Mouse (Mus musculus): ENCODE measurements around the gene Igfbp7. TPM values are rescaled to one million over a fixed set of nuclear protein-coding genes. Genes with fewer than 3 reads are reported as not detected.

The Igfbp7 gene
- polyA plus RNA-seq, 1 experiment from 2014 or later: 19.4 TPM

GRCm38 (mm10) chr5:77386596-77387413 is 21.0 kb downstream of the Igfbp7 start:
- WGBS: 78% methylated on average over 10 of the region's 10 CpGs
- Histone ChIP-seq H3K27me3 (ENCODE audit: control insufficient read depth, insufficient read depth, low read length) (no peaks in the 10 kb centered on the region), H3K9me3 (ENCODE audit: control insufficient read depth, low read length) (no peaks in the 10 kb centered on the region), H3K4me2 (ENCODE audit: low read depth) (no peak overlapping the region), H3K27ac (ENCODE audit: low read depth, low read length) (no peak overlapping the region), H3K36me3 (ENCODE audit: control insufficient read depth, insufficient read depth, low read length) (no peaks in the 10 kb centered on the region), H3K9ac (ENCODE audit: low read length) (no peak overlapping the region), H3K4me1 (ENCODE audit: control insufficient read depth, insufficient read depth, low read length) (no peaks in the 10 kb centered on the region), H3K4me3 (ENCODE audit: low read depth, low read length) (no peak overlapping the region)
- ATAC-seq (ENCODE audit: insufficient read depth, low FRiP score, low TSS enrichment) (no peak), DNase-seq (ENCODE audit: low spot score) (no peak)

- H3K9me3 ChIP-seq (ENCODE audit: control insufficient read depth, low read length): no peaks in the 10 kb centered on the region
- no peak overlapping the region for H3K4me3 ChIP-seq (ENCODE audit: low read depth, low read length)
- no peak overlapping the region for H3K4me2 ChIP-seq (ENCODE audit: low read depth)
- no peak overlapping the region for H3K9ac ChIP-seq (ENCODE audit: low read length)
- no peaks in the 10 kb centered on the region for H3K4me1 ChIP-seq (ENCODE audit: control insufficient read depth, insufficient read depth, low read length)
- no peak for DNase-seq (ENCODE audit: low spot score)
- 89% methylated on average over 6 of the region's 6 CpGs for WGBS
- no peak for ATAC-seq (ENCODE audit: insufficient read depth, low FRiP score, low TSS enrichment)
- H3K27ac ChIP-seq (ENCODE audit: low read depth, low read length): no peak overlapping the region
- H3K27me3 ChIP-seq (ENCODE audit: control insufficient read depth, insufficient read depth, low read length): no peaks in the 10 kb centered on the region
- H3K36me3 ChIP-seq (ENCODE audit: control insufficient read depth, insufficient read depth, low read length): no peaks in the 10 kb centered on the region
These were observed 21.8 kb downstream of the Igfbp7 start for GRCm38 (mm10) chr5:77385900-77386595.

GRCm38 (mm10) chr5:77385221-77385620 is 22.6 kb downstream of the Igfbp7 start:
- Histone ChIP-seq H3K4me1 (ENCODE audit: control insufficient read depth, insufficient read depth, low read length) (no peaks in the 10 kb centered on the region), H3K9me3 (ENCODE audit: control insufficient read depth, low read length) (no peaks in the 10 kb centered on the region), H3K9ac (ENCODE audit: low read length) (no peak overlapping the region), H3K36me3 (ENCODE audit: control insufficient read depth, insufficient read depth, low read length) (no peaks in the 10 kb centered on the region), H3K4me2 (ENCODE audit: low read depth) (no peak overlapping the region), H3K27ac (ENCODE audit: low read depth, low read length) (no peak overlapping the region), H3K27me3 (ENCODE audit: control insufficient read depth, insufficient read depth, low read length) (no peaks in the 10 kb centered on the region), H3K4me3 (ENCODE audit: low read depth, low read length) (no peak overlapping the region)
- no peak for DNase-seq (ENCODE audit: low spot score)
- no peak for ATAC-seq (ENCODE audit: insufficient read depth, low FRiP score, low TSS enrichment)
- WGBS: 75% methylated on average over 5 of the region's 5 CpGs

GRCm38 (mm10) chr5:77384724-77385123 is 23.1 kb downstream of the Igfbp7 start:
- DNase-seq (ENCODE audit: low spot score): no peak
- no peaks in the 10 kb centered on the region for H3K4me1 ChIP-seq (ENCODE audit: control insufficient read depth, insufficient read depth, low read length)
- no peaks in the 10 kb centered on the region for H3K27me3 ChIP-seq (ENCODE audit: control insufficient read depth, insufficient read depth, low read length)
- WGBS: 66% methylated on average over 9 of the region's 9 CpGs
- H3K9me3 ChIP-seq (ENCODE audit: control insufficient read depth, low read length): no peaks in the 10 kb centered on the region
- H3K9ac ChIP-seq (ENCODE audit: low read length): no peak overlapping the region
- no peaks in the 10 kb centered on the region for H3K36me3 ChIP-seq (ENCODE audit: control insufficient read depth, insufficient read depth, low read length)
- H3K4me3 ChIP-seq (ENCODE audit: low read depth, low read length): no peak overlapping the region
- no peak overlapping the region for H3K4me2 ChIP-seq (ENCODE audit: low read depth)
- H3K27ac ChIP-seq (ENCODE audit: low read depth, low read length): no peak overlapping the region
- ATAC-seq (ENCODE audit: insufficient read depth, low FRiP score, low TSS enrichment): no peak

- Histone ChIP-seq H3K9me3 (ENCODE audit: control insufficient read depth, low read length) (no peaks in the 10 kb centered on the region), H3K4me1 (ENCODE audit: control insufficient read depth, insufficient read depth, low read length) (no peaks in the 10 kb centered on the region), H3K27me3 (ENCODE audit: control insufficient read depth, insufficient read depth, low read length) (no peaks in the 10 kb centered on the region), H3K27ac (ENCODE audit: low read depth, low read length) (no peak overlapping the region), H3K9ac (ENCODE audit: low read length) (no peak overlapping the region), H3K4me2 (ENCODE audit: low read depth) (no peak overlapping the region), H3K4me3 (ENCODE audit: low read depth, low read length) (no peak overlapping the region), H3K36me3 (ENCODE audit: control insufficient read depth, insufficient read depth, low read length) (no peaks in the 10 kb centered on the region)
- 92% methylated on average over 5 of the region's 5 CpGs for WGBS
- no peak for ATAC-seq (ENCODE audit: insufficient read depth, low FRiP score, low TSS enrichment)
- DNase-seq (ENCODE audit: low spot score): no peak
These were observed 23.9 kb downstream of the Igfbp7 start for GRCm38 (mm10) chr5:77383799-77384554.

GRCm38 (mm10) chr5:77381686-77382085 is 26.2 kb downstream of the Igfbp7 start:
- Histone ChIP-seq H3K36me3 (ENCODE audit: control insufficient read depth, insufficient read depth, low read length) (no peaks in the 10 kb centered on the region), H3K9me3 (ENCODE audit: control insufficient read depth, low read length) (no peaks in the 10 kb centered on the region), H3K9ac (ENCODE audit: low read length) (no peak overlapping the region), H3K27ac (ENCODE audit: low read depth, low read length) (no peak overlapping the region), H3K27me3 (ENCODE audit: control insufficient read depth, insufficient read depth, low read length) (no peaks in the 10 kb centered on the region), H3K4me2 (ENCODE audit: low read depth) (no peak overlapping the region), H3K4me1 (ENCODE audit: control insufficient read depth, insufficient read depth, low read length) (no peaks in the 10 kb centered on the region), H3K4me3 (ENCODE audit: low read depth, low read length) (no peak overlapping the region)
- WGBS: 82% methylated on average over 5 of the region's 5 CpGs
- DNase-seq (ENCODE audit: low spot score) (no peak), ATAC-seq (ENCODE audit: insufficient read depth, low FRiP score, low TSS enrichment) (no peak)

GRCm38 (mm10) chr5:77381283-77381682 is 26.6 kb downstream of the Igfbp7 start:
- H3K4me3 ChIP-seq (ENCODE audit: low read depth, low read length): no peak overlapping the region
- no peaks in the 10 kb centered on the region for H3K27me3 ChIP-seq (ENCODE audit: control insufficient read depth, insufficient read depth, low read length)
- no peaks in the 10 kb centered on the region for H3K9me3 ChIP-seq (ENCODE audit: control insufficient read depth, low read length)
- no peak overlapping the region for H3K27ac ChIP-seq (ENCODE audit: low read depth, low read length)
- no peak overlapping the region for H3K9ac ChIP-seq (ENCODE audit: low read length)
- WGBS: 85% methylated on average over 7 of the region's 7 CpGs
- no peaks in the 10 kb centered on the region for H3K36me3 ChIP-seq (ENCODE audit: control insufficient read depth, insufficient read depth, low read length)
- no peak for DNase-seq (ENCODE audit: low spot score)
- no peaks in the 10 kb centered on the region for H3K4me1 ChIP-seq (ENCODE audit: control insufficient read depth, insufficient read depth, low read length)
- ATAC-seq (ENCODE audit: insufficient read depth, low FRiP score, low TSS enrichment): no peak
- no peak overlapping the region for H3K4me2 ChIP-seq (ENCODE audit: low read depth)

GRCm38 (mm10) chr5:77380321-77380901 is 27.4 kb downstream of the Igfbp7 start:
- Histone ChIP-seq H3K27ac (ENCODE audit: low read depth, low read length) (no peak overlapping the region), H3K27me3 (ENCODE audit: control insufficient read depth, insufficient read depth, low read length) (no peaks in the 10 kb centered on the region), H3K4me1 (ENCODE audit: control insufficient read depth, insufficient read depth, low read length) (no peaks in the 10 kb centered on the region), H3K36me3 (ENCODE audit: control insufficient read depth, insufficient read depth, low read length) (no peaks in the 10 kb centered on the region), H3K9me3 (ENCODE audit: control insufficient read depth, low read length) (no peaks in the 10 kb centered on the region), H3K9ac (ENCODE audit: low read length) (no peak overlapping the region), H3K4me3 (ENCODE audit: low read depth, low read length) (no peak overlapping the region), H3K4me2 (ENCODE audit: low read depth) (no peak overlapping the region)
- WGBS: 89% methylated on average over 17 of the region's 17 CpGs
- DNase-seq (ENCODE audit: low spot score) (no peak), ATAC-seq (ENCODE audit: insufficient read depth, low FRiP score, low TSS enrichment) (no peak)
